Mouse (Mus musculus): ENCODE measurements around the gene Gid4. TPM values are rescaled to one million over a fixed set of nuclear protein-coding genes. Genes with fewer than 3 reads are reported as not detected.

Gene Gid4
- polyA plus RNA-seq, 1 experiment from 2014 or later: 26.3 TPM

- WGBS: 86% methylated on average over 5 of the region's 5 CpGs
- H3K27ac ChIP-seq (replicated peaks; ENCODE audit: low read depth, low read length): no peak overlapping the region
- no peak overlapping the region for H3K4me3 ChIP-seq (replicated peaks; ENCODE audit: low read depth, low read length)
- no peaks in the 10 kb centered on the region for H3K4me1 ChIP-seq (ENCODE audit: control insufficient read depth, insufficient read depth, low read length)
- H3K9me3 ChIP-seq (ENCODE audit: control insufficient read depth, low read length): no peaks in the 10 kb centered on the region
- H3K27me3 ChIP-seq (ENCODE audit: control insufficient read depth, insufficient read depth, low read length): no peaks in the 10 kb centered on the region
- peaks cover 9% of the 10 kb centered on the region for H3K36me3 ChIP-seq (ENCODE audit: control insufficient read depth, insufficient read depth, low read length)
- no peak overlapping the region for H3K9ac ChIP-seq (replicated peaks; ENCODE audit: low read length)
- DNase-seq (no peak), ATAC-seq (ENCODE audit: low FRiP score, low TSS enrichment) (no peak)
- no peak overlapping the region for H3K4me2 ChIP-seq (ENCODE audit: low read length)
Observed at GRCm38 (mm10) chr11:60474534-60474933, 57.6 kb downstream of the Gid4 start.

DNA sequence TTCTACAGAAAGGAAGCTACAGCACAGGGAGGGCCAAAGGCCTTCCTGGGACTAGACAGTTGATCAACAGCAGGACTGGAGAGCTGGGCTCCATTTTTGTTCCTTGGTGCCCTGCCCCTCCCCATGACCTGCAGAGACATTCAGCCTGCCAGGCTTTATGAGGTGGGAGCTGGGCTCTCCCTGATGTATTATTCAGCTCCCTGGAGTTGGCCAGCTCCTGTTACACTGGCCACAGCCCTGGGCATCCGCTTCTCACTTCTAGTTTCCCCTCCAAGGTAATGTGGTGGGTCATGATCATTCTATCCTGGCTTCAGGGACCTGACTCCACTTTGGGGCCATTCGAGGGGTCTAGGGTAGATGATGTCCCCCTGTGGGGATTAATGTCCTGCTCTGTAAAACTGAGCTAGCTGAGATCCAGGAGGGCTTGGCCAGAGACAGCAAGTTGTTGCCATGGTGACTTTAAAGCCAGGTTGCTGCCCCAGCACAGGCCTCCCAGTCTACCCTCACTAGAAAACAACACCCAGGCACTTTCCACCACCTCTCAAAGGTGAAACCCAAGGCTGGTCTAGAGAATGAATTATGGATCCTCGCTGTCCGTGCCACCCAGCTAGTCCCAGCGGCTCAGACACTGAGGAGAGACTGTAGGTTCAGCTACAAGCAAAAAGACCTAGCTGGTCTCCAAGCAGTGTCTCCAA lies 58.9 kb downstream of the Gid4 start:
- H3K9me3 ChIP-seq (ENCODE audit: control insufficient read depth, low read length): no peaks in the 10 kb centered on the region
- 87% methylated on average over 5 of the region's 5 CpGs for WGBS
- H3K27ac ChIP-seq (replicated peaks; ENCODE audit: low read depth, low read length): no peak overlapping the region
- H3K4me3 ChIP-seq (replicated peaks; ENCODE audit: low read depth, low read length): no peak overlapping the region
- DNase-seq (no peak), ATAC-seq (ENCODE audit: low FRiP score, low TSS enrichment) (no peak)
- no peaks in the 10 kb centered on the region for H3K36me3 ChIP-seq (ENCODE audit: control insufficient read depth, insufficient read depth, low read length)
- H3K4me2 ChIP-seq (ENCODE audit: low read length): no peak overlapping the region
- H3K4me1 ChIP-seq (ENCODE audit: control insufficient read depth, insufficient read depth, low read length): no peaks in the 10 kb centered on the region
- no peaks in the 10 kb centered on the region for H3K27me3 ChIP-seq (ENCODE audit: control insufficient read depth, insufficient read depth, low read length)
- H3K9ac ChIP-seq (replicated peaks; ENCODE audit: low read length): no peak overlapping the region

GRCm38 (mm10) chr11:60478121-60478520 lies 61.2 kb downstream of the Gid4 start:
- H3K9ac ChIP-seq (replicated peaks; ENCODE audit: low read length): no peak overlapping the region
- H3K4me3 ChIP-seq (replicated peaks; ENCODE audit: low read depth, low read length): no peak overlapping the region
- H3K9me3 ChIP-seq (ENCODE audit: control insufficient read depth, low read length): no peaks in the 10 kb centered on the region
- no peak overlapping the region for H3K27ac ChIP-seq (replicated peaks; ENCODE audit: low read depth, low read length)
- DNase-seq (no peak), ATAC-seq (ENCODE audit: low FRiP score, low TSS enrichment) (no peak)
- no peaks in the 10 kb centered on the region for H3K27me3 ChIP-seq (ENCODE audit: control insufficient read depth, insufficient read depth, low read length)
- WGBS: 42% methylated on average over 16 of the region's 17 CpGs
- no peaks in the 10 kb centered on the region for H3K36me3 ChIP-seq (ENCODE audit: control insufficient read depth, insufficient read depth, low read length)
- no peak overlapping the region for H3K4me2 ChIP-seq (ENCODE audit: low read length)
- H3K4me1 ChIP-seq (ENCODE audit: control insufficient read depth, insufficient read depth, low read length): no peaks in the 10 kb centered on the region

DNA sequence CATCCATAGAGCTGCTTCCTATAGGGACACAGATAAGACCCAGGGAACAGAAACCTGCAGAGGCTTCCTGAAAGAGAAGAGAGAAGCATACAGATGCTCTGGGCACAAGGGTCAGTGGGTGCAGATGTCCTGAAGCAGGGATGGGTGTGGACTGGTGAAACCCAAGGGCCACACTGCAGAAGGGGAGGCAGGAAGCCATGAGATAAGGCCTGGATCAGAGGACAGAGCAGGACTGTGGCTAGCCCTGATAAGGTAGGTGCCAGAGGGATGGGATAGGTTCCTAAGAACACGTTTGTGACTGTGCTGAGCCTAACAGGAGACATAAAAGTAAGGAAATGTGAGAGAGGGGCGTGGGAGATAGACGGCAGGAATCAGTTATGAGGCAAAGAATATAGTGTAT lies 69.3 kb downstream of the Gid4 start:
- Histone ChIP-seq H3K4me1 (ENCODE audit: control insufficient read depth, insufficient read depth, low read length) (no peaks in the 10 kb centered on the region), H3K9me3 (ENCODE audit: control insufficient read depth, low read length) (no peaks in the 10 kb centered on the region), H3K27ac (replicated peaks; ENCODE audit: low read depth, low read length) (no peak overlapping the region), H3K9ac (replicated peaks; ENCODE audit: low read length) (no peak overlapping the region), H3K36me3 (ENCODE audit: control insufficient read depth, insufficient read depth, low read length) (no peaks in the 10 kb centered on the region), H3K4me3 (replicated peaks; ENCODE audit: low read depth, low read length) (no peak overlapping the region), H3K27me3 (ENCODE audit: control insufficient read depth, insufficient read depth, low read length) (no peaks in the 10 kb centered on the region), H3K4me2 (ENCODE audit: low read length) (no peak overlapping the region)
- 76% methylated on average over 3 of the region's 3 CpGs for WGBS
- ATAC-seq (ENCODE audit: low FRiP score, low TSS enrichment) (no peak), DNase-seq (no peak)

DNA sequence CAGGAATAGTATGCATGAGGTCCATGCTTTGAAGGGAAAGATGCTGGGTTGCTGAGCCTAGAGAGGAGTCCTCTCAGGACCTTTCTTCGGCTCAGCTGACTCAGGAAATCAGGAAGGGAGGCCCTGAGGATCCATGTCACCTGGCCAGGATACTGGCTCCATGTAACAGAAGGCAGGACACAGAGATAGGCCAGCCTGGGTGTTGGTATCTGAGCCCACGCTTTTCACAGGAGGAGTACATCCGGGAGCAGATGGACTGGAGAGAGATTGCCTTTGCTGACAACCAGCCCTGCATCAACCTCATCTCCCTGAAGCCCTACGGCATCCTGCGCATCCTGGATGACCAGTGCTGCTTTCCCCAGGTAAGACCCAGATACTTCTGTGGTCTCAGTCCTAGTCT lies 75.8 kb downstream of the Gid4 start:
- Histone ChIP-seq H3K4me3 (replicated peaks; ENCODE audit: low read depth, low read length) (no peak overlapping the region), H3K36me3 (ENCODE audit: control insufficient read depth, insufficient read depth, low read length) (no peaks in the 10 kb centered on the region), H3K27ac (replicated peaks; ENCODE audit: low read depth, low read length) (no peak overlapping the region), H3K9me3 (ENCODE audit: control insufficient read depth, low read length) (no peaks in the 10 kb centered on the region), H3K27me3 (ENCODE audit: control insufficient read depth, insufficient read depth, low read length) (no peaks in the 10 kb centered on the region), H3K4me1 (ENCODE audit: control insufficient read depth, insufficient read depth, low read length) (no peaks in the 10 kb centered on the region), H3K4me2 (ENCODE audit: low read length) (no peak overlapping the region), H3K9ac (replicated peaks; ENCODE audit: low read length) (no peak overlapping the region)
- WGBS: 91% methylated on average over 5 of the region's 5 CpGs
- no peak for DNase-seq
- ATAC-seq (ENCODE audit: low FRiP score, low TSS enrichment): no peak

DNA sequence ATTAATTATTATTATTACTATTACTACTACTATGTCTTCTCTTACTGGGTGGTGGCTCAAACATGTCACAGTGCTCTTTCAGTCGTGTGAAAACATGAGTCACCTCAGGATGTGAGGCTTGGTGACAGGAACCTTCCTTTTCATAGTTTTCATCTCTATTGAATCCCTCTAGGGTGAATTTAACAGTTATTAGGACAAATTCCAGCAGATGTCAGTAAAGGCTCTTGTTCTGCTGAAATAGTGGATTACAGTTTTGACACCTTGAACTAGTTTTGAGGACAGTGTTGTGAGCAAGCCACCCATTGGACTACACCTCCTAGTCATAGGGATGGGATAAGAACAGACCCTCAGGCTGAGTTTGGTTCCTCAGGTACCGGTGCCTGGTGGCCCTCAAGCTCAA lies 78.7 kb downstream of the Gid4 start:
- H3K36me3 ChIP-seq (ENCODE audit: control insufficient read depth, insufficient read depth, low read length): no peaks in the 10 kb centered on the region
- H3K4me3 ChIP-seq (replicated peaks; ENCODE audit: low read depth, low read length): no peak overlapping the region
- no peaks in the 10 kb centered on the region for H3K27me3 ChIP-seq (ENCODE audit: control insufficient read depth, insufficient read depth, low read length)
- H3K4me1 ChIP-seq (ENCODE audit: control insufficient read depth, insufficient read depth, low read length): no peaks in the 10 kb centered on the region
- peak; percentile 20 for DNase-seq
- no peak overlapping the region for H3K4me2 ChIP-seq (ENCODE audit: low read length)
- H3K27ac ChIP-seq (replicated peaks; ENCODE audit: low read depth, low read length): no peak overlapping the region
- WGBS: 62% methylated on average over 2 of the region's 2 CpGs
- ATAC-seq (ENCODE audit: low FRiP score, low TSS enrichment): no peak
- no peaks in the 10 kb centered on the region for H3K9me3 ChIP-seq (ENCODE audit: control insufficient read depth, low read length)
- no peak overlapping the region for H3K9ac ChIP-seq (replicated peaks; ENCODE audit: low read length)

Other genes with a start within 250 kb of the Gid4 start
- 34.5 and 35.2 TPM in 2 replicates for gene Srebf1, start 194.6 kb upstream of the Gid4 start, polyA plus RNA-seq (2014; fragmentation: Nextera tagmentation; extraction: Ambion mirVana)
- 48.5 and 50.9 TPM in 2 replicates for gene Tom1l2, start 64.2 kb upstream of the Gid4 start, polyA plus RNA-seq (2014; fragmentation: Nextera tagmentation; extraction: Ambion mirVana)
- 5.3 and 6.1 TPM in 2 replicates for gene Drc3, start 63.8 kb upstream of the Gid4 start, polyA plus RNA-seq (2014; fragmentation: Nextera tagmentation; extraction: Ambion mirVana)
- gene Atpaf2, start 1.3 kb downstream of the Gid4 start, polyA plus RNA-seq (2014; fragmentation: Nextera tagmentation; extraction: Ambion mirVana): 38.8 and 42.5 TPM in 2 replicates
- 92.2 and 93.0 TPM in 2 replicates for gene Drg2, start 37.4 kb downstream of the Gid4 start, polyA plus RNA-seq (2014; fragmentation: Nextera tagmentation; extraction: Ambion mirVana)
- gene Myo15, start 52.2 kb downstream of the Gid4 start, polyA plus RNA-seq (2014; fragmentation: Nextera tagmentation; extraction: Ambion mirVana): not detected in 2 replicates
- 21.4 and 24.0 TPM in 2 replicates for gene Alkbh5, start 119.2 kb downstream of the Gid4 start, polyA plus RNA-seq (2014; fragmentation: Nextera tagmentation; extraction: Ambion mirVana)

All from midbrain, embryonic 14.5 days (tissue).